Mouse (Mus musculus): ENCODE measurements at regions not wholly inside any gene's neighbourhood (a gene's known extent, or its start where the extent isn't known, plus 50 kb on each side); places are given as distances from the start of the nearest gene placed in this dataset.

GRCm38 (mm10) chr4:47772230-47772920 lies 272.6 kb upstream of the Nr4a3 start:
- no peak for TF ChIP-seq POLR2A (IDR thresholded peaks at IDR 0.05; ENCODE audit: borderline replicate concordance, extremely low read depth, insufficient read depth, insufficient read length, poor library complexity, severe bottlenecking)
- no peak for TF ChIP-seq CTCF (IDR thresholded peaks at IDR 0.05; ENCODE audit: borderline replicate concordance, extremely low read depth, insufficient read depth, insufficient read length)

Measured in brain, embryonic 14.5 days (tissue).